Mouse (Mus musculus): Measurements from ENCODE around the gene Atg16l2.

GRCm38 (mm10) chr7:101326006-101326405 lies 24.0 kb upstream of the Atg16l2 start:
- TF ChIP-seq MAFK (IDR thresholded peaks at IDR 0.05; ENCODE audit: insufficient read depth, low read depth, low read length) (no peak), ZC3H11A (IDR thresholded peaks at IDR 0.05; ENCODE audit: borderline replicate concordance, low read depth, low read length) (no peak)
